Mouse (Mus musculus): Measurements from ENCODE around the gene Helz2. TPM values are rescaled to one million over a fixed set of nuclear protein-coding genes. Genes with fewer than 3 reads are reported as not detected.

Gene Helz2
- polyA plus RNA-seq, 1 experiment = 4.6 TPM

DNA sequence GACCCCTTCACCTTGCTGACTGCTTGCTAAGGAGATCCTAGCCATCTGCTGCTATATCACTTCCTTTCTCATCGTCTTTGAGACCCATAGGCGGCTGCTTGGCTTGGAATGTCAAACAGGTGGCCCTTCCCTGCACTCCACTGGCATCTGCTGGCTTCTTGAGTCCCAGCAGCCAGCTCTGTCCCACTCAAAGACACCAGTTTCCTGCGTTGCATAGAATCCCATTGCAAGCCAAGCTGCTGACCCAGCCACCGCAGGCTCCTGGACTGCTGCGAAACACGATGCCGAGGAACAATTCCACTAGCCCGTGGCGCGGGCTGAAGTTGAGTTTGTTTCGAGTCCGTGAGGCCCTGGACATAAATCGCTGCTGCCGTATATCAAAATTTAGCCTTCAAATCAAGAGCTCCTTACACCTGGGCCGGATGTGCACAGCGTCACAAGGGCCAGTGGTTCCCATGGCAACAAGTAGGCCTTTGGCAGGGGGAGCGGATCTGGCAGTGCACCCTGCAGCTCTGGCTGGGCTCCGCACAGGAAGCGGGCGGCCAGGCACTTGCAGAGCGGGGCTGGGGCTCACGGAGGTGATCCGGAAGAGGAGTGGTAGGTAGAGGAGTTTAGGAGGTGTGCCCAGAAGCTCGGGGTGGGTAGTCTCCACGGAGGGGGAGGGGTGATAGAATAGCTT, 22.1 kb downstream of the Helz2 start, which contains the start of gene Fndc11:
Fndc11 (plus strand) TSS at position 476 of the 679 bp plus-strand sequence.
- no peaks in the 10 kb centered on the region for H3K79me2 ChIP-seq (ENCODE audit: control insufficient read depth, insufficient read depth)
- no peak for TF ChIP-seq USF1 (IDR thresholded peaks at IDR 0.05; ENCODE audit: low read depth)
- TF ChIP-seq POLR2AphosphoS2 (IDR thresholded peaks at IDR 0.05; ENCODE audit: insufficient read length, low read depth) = no peak
- no peak for TF ChIP-seq TCF12 (IDR thresholded peaks at IDR 0.05; ENCODE audit: insufficient read depth, poor library complexity, severe bottlenecking)
- TF ChIP-seq CEBPB (IDR thresholded peaks at IDR 0.05; ENCODE audit: insufficient read depth, poor library complexity, severe bottlenecking) = no peak
- TF ChIP-seq POLR2A (IDR thresholded peaks at IDR 0.05; ENCODE audit: insufficient read length, low read depth) = no peak
- TF ChIP-seq REST (IDR thresholded peaks at IDR 0.05; ENCODE audit: insufficient read depth, insufficient read length) = no peak
- no peak for TF ChIP-seq MYOD1 (IDR thresholded peaks at IDR 0.05; ENCODE audit: control insufficient read depth in 1 of 3, insufficient read length in 2 of 3, low read depth in 2 of 3)
- no peak for TF ChIP-seq MAX (IDR thresholded peaks at IDR 0.05; ENCODE audit: low read depth)
- TF ChIP-seq E2F4 (IDR thresholded peaks at IDR 0.05; ENCODE audit: insufficient read depth) = no peak
- no peak for TF ChIP-seq MYOG (IDR thresholded peaks at IDR 0.05; ENCODE audit: control insufficient read depth in 1 of 3, insufficient read depth in 1 of 3, insufficient read length in 2 of 3, low read depth in 2 of 3)
- no peak for TF ChIP-seq TCF3 (IDR thresholded peaks at IDR 0.05; ENCODE audit: insufficient read length, low read depth)
- TF ChIP-seq SRF (IDR thresholded peaks at IDR 0.05; ENCODE audit: control insufficient read depth, insufficient read length, low read depth) = no peak
- no peaks in the 10 kb centered on the region for H3K36me3 ChIP-seq (ENCODE audit: control insufficient read depth, insufficient read depth)
- H3K4me2 ChIP-seq (ENCODE audit: low read depth) = no peak within 1 kb of the TSS
- H3ac ChIP-seq (ENCODE audit: control insufficient read depth, insufficient read length) = no peak within 1 kb of the TSS
- no peak within 1 kb of the TSS for H3K4me3 ChIP-seq
- H3K27me3 ChIP-seq (ENCODE audit: control insufficient read depth, insufficient read depth, insufficient read length) = peaks cover 17% of the 10 kb centered on the region

GRCm38 (mm10) chr2:181218881-181219485, 22.8 kb downstream of the Helz2 start:
- no peak for TF ChIP-seq POLR2AphosphoS2 (IDR thresholded peaks at IDR 0.05; ENCODE audit: insufficient read length, low read depth)
- TF ChIP-seq REST (IDR thresholded peaks at IDR 0.05; ENCODE audit: insufficient read depth, insufficient read length) = no peak
- no peak for TF ChIP-seq SRF (IDR thresholded peaks at IDR 0.05; ENCODE audit: control insufficient read depth, insufficient read length, low read depth)
- TF ChIP-seq POLR2A (IDR thresholded peaks at IDR 0.05; ENCODE audit: insufficient read length, low read depth) = no peak
- no peak for TF ChIP-seq CEBPB (IDR thresholded peaks at IDR 0.05; ENCODE audit: insufficient read depth, poor library complexity, severe bottlenecking)
- no peak for TF ChIP-seq USF1 (IDR thresholded peaks at IDR 0.05; ENCODE audit: low read depth)
- TF ChIP-seq MYOD1 (IDR thresholded peaks at IDR 0.05; ENCODE audit: control insufficient read depth in 1 of 3, insufficient read length in 2 of 3, low read depth in 2 of 3) = no peak
- TF ChIP-seq MAX (IDR thresholded peaks at IDR 0.05; ENCODE audit: low read depth) = no peak
- no peak for TF ChIP-seq MYOG (IDR thresholded peaks at IDR 0.05; ENCODE audit: control insufficient read depth in 1 of 3, insufficient read depth in 1 of 3, insufficient read length in 2 of 3, low read depth in 2 of 3)
- Histone ChIP-seq H3ac (ENCODE audit: control insufficient read depth, insufficient read length) (no peak overlapping the region), H3K27me3 (ENCODE audit: control insufficient read depth, insufficient read depth, insufficient read length) (peaks cover 24% of the 10 kb centered on the region), H3K36me3 (ENCODE audit: control insufficient read depth, insufficient read depth) (no peaks in the 10 kb centered on the region), H3K4me2 (ENCODE audit: low read depth) (no peak overlapping the region), H3K79me2 (ENCODE audit: control insufficient read depth, insufficient read depth) (no peaks in the 10 kb centered on the region), H3K4me3 (no peak overlapping the region)

DNA sequence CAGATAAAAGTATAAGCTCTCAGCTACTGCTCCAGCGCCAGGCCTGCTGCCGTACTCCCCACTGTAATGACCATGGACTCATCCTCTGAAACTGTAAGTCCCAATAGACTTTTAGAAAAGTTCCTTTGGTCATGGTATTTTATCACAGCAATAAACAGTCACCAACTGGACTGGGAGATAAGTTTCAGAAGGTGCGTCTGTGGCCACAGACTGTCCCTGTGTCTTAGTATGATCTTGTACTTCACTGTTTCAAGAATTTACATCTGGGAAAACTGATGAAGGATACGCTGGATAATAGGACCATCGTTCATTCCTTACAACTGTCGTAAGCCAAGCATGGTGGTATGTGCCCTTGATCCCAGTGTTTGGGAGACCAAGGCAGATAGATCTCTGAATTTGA, 25.8 kb downstream of the Helz2 start:
- TF ChIP-seq MYOD1 (IDR thresholded peaks at IDR 0.05; ENCODE audit: control insufficient read depth in 1 of 3, insufficient read length in 2 of 3, low read depth in 2 of 3) (no peak), REST (IDR thresholded peaks at IDR 0.05; ENCODE audit: insufficient read depth, insufficient read length) (no peak), MYOG (IDR thresholded peaks at IDR 0.05; ENCODE audit: control insufficient read depth in 1 of 3, insufficient read depth in 1 of 3, insufficient read length in 2 of 3, low read depth in 2 of 3) (no peak), POLR2A (IDR thresholded peaks at IDR 0.05; ENCODE audit: insufficient read length, low read depth) (no peak), TCF12 (IDR thresholded peaks at IDR 0.05; ENCODE audit: insufficient read depth, poor library complexity, severe bottlenecking) (no peak), USF1 (IDR thresholded peaks at IDR 0.05; ENCODE audit: low read depth) (no peak), POLR2AphosphoS2 (IDR thresholded peaks at IDR 0.05; ENCODE audit: insufficient read length, low read depth) (no peak), MAX (IDR thresholded peaks at IDR 0.05; ENCODE audit: low read depth) (no peak), TCF3 (IDR thresholded peaks at IDR 0.05; ENCODE audit: insufficient read length, low read depth) (no peak), CEBPB (IDR thresholded peaks at IDR 0.05; ENCODE audit: insufficient read depth, poor library complexity, severe bottlenecking) (no peak), SRF (IDR thresholded peaks at IDR 0.05; ENCODE audit: control insufficient read depth, insufficient read length, low read depth) (no peak), E2F4 (IDR thresholded peaks at IDR 0.05; ENCODE audit: insufficient read depth) (no peak)
- H3K27me3 ChIP-seq (ENCODE audit: control insufficient read depth, insufficient read depth, insufficient read length) = peaks cover 42% of the 10 kb centered on the region
- H3K4me3 ChIP-seq = no peak overlapping the region
- H3ac ChIP-seq (ENCODE audit: control insufficient read depth, insufficient read length) = no peak overlapping the region
- no peaks in the 10 kb centered on the region for H3K36me3 ChIP-seq (ENCODE audit: control insufficient read depth, insufficient read depth)
- H3K79me2 ChIP-seq (ENCODE audit: control insufficient read depth, insufficient read depth) = no peaks in the 10 kb centered on the region
- H3K4me2 ChIP-seq (ENCODE audit: low read depth) = no peak overlapping the region

DNA sequence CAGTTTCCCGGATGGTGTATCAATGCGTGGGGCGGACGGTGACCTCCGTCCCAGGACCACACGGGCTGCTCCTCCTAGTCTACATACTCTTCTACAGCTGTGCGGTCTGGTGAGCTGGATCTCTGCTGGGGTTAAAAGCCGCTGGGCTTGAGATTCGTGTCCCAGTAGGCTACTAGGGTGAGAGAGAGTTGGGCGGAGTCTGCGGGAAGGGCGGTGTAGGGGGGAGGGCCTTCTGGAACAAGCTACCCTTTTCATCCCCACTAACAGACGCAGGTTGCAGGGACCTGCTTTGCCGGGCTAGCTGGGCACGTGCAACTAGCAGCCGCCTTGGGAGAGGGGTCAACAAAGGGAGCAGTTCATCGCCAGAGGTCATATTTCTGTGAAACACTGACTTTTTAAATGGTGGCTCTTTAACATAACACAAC, 28.8 kb downstream of the Helz2 start, which contains the start of gene Srms:
Srms (minus strand) TSS at position 165 of the 425 bp plus-strand sequence.
- H3K79me2 ChIP-seq (ENCODE audit: control insufficient read depth, insufficient read depth) = no peaks in the 10 kb centered on the region
- peaks cover 62% of the 10 kb centered on the region for H3K27me3 ChIP-seq (ENCODE audit: control insufficient read depth, insufficient read depth, insufficient read length)
- TF ChIP-seq REST (IDR thresholded peaks at IDR 0.05; ENCODE audit: insufficient read depth, insufficient read length) = no peak
- no peak for TF ChIP-seq USF1 (IDR thresholded peaks at IDR 0.05; ENCODE audit: low read depth)
- TF ChIP-seq MAX (IDR thresholded peaks at IDR 0.05; ENCODE audit: low read depth) = no peak
- TF ChIP-seq SRF (IDR thresholded peaks at IDR 0.05; ENCODE audit: control insufficient read depth, insufficient read length, low read depth) = no peak
- no peak for TF ChIP-seq CEBPB (IDR thresholded peaks at IDR 0.05; ENCODE audit: insufficient read depth, poor library complexity, severe bottlenecking)
- no peak for TF ChIP-seq E2F4 (IDR thresholded peaks at IDR 0.05; ENCODE audit: insufficient read depth)
- no peak for TF ChIP-seq TCF12 (IDR thresholded peaks at IDR 0.05; ENCODE audit: insufficient read depth, poor library complexity, severe bottlenecking)
- TF ChIP-seq TCF3 (IDR thresholded peaks at IDR 0.05; ENCODE audit: insufficient read length, low read depth) = no peak
- no peak for TF ChIP-seq MYOG (IDR thresholded peaks at IDR 0.05; ENCODE audit: control insufficient read depth in 1 of 3, insufficient read depth in 1 of 3, insufficient read length in 2 of 3, low read depth in 2 of 3)
- TF ChIP-seq POLR2AphosphoS2 (IDR thresholded peaks at IDR 0.05; ENCODE audit: insufficient read length, low read depth) = no peak
- no peak for TF ChIP-seq POLR2A (IDR thresholded peaks at IDR 0.05; ENCODE audit: insufficient read length, low read depth)
- no peak for TF ChIP-seq MYOD1 (IDR thresholded peaks at IDR 0.05; ENCODE audit: control insufficient read depth in 1 of 3, insufficient read length in 2 of 3, low read depth in 2 of 3)
- H3K4me2 ChIP-seq (ENCODE audit: low read depth) = no peak within 1 kb of the TSS
- no peak within 1 kb of the TSS for H3K4me3 ChIP-seq
- no peak within 1 kb of the TSS for H3ac ChIP-seq (ENCODE audit: control insufficient read depth, insufficient read length)
- H3K36me3 ChIP-seq (ENCODE audit: control insufficient read depth, insufficient read depth) = no peaks in the 10 kb centered on the region
